Mouse (Mus musculus) layer of hippocampus, postnatal 25 days (tissue): ENCODE data around the gene Fkbp15. TPM values are rescaled to one million over a fixed set of nuclear protein-coding genes. Genes with fewer than 3 reads are reported as not detected.
A peak's percentile ranks its signal among the peaks of the same experiment; 100 is the strongest.
"Not testable (repeated sequence)": the region's sequence is repeated elsewhere in the genome, so short reads cannot be mapped to it uniquely, and the experiment has no call there.

Experiments used
- DNase-seq, 2 experiments: peaks; one replicate each; pipeline ENCODE4 v3.0.0; 2022; ENCODE audit warnings: mixed read lengths in 2 of 2, low spot score in 1 of 2; ENCODE audit errors: extremely low spot score in 1 of 2
- total RNA-seq, 2 experiments: library from RNA; stranded (reverse); gene quantifications; 2 replicates each; pipeline ENCODE4 v1.2.3; 2021

Gene Fkbp15
- total RNA-seq, 2 experiments from 2014 or later = 38.1 to 44.2 TPM

- peak; percentile 67 to 75 for DNase-seq
These were observed 73.9 kb downstream of the Fkbp15 start for GRCm38 (mm10) chr4:62286257-62286991.

- peak in 1 of 2 experiments; percentile 2 for DNase-seq
These were observed 74.8 kb downstream of the Fkbp15 start for GRCm38 (mm10) chr4:62285576-62285975.

- no peak for DNase-seq
These were observed 77.4 kb downstream of the Fkbp15 start for GRCm38 (mm10) chr4:62282969-62283368.

- DNase-seq = peak in 1 of 2 experiments; percentile 1
These were observed 79.0 kb downstream of the Fkbp15 start for GRCm38 (mm10) chr4:62281319-62281718.

- DNase-seq = no peak
These were observed 82.3 kb downstream of the Fkbp15 start for GRCm38 (mm10) chr4:62278081-62278480.

- no peak for DNase-seq
These were observed 83.1 kb downstream of the Fkbp15 start for GRCm38 (mm10) chr4:62277222-62277621.

- no peak for DNase-seq
These were observed 83.7 kb downstream of the Fkbp15 start for GRCm38 (mm10) chr4:62276642-62277041.

GRCm38 (mm10) chr4:62274841-62275536, 85.4 kb downstream of the Fkbp15 start:
- DNase-seq = peak in 1 of 2 experiments; percentile 4

- peak in 1 of 2 experiments; percentile 1 for DNase-seq
These were observed 86.4 kb downstream of the Fkbp15 start for GRCm38 (mm10) chr4:62273916-62274315.

- no peak for DNase-seq
These were observed 87.7 kb downstream of the Fkbp15 start for GRCm38 (mm10) chr4:62272696-62273095.

- peak in 1 of 2 experiments; percentile 5 for DNase-seq
These were observed 93.2 kb downstream of the Fkbp15 start for GRCm38 (mm10) chr4:62267101-62267500.

GRCm38 (mm10) chr4:62266016-62266415, 94.3 kb downstream of the Fkbp15 start:
- DNase-seq = not testable (repeated sequence)

GRCm38 (mm10) chr4:62265154-62265836, 95.1 kb downstream of the Fkbp15 start:
- DNase-seq = no peak

- DNase-seq = peak in 1 of 2 experiments; percentile 25
These were observed 97.1 kb downstream of the Fkbp15 start for GRCm38 (mm10) chr4:62263133-62263844.

GRCm38 (mm10) chr4:62262276-62262675, 98.1 kb downstream of the Fkbp15 start, which contains the start of gene Slc31a2:
Gene Slc31a2 (plus strand): TSS chr4:62262562.
- no peak for DNase-seq

- DNase-seq = no peak
These were observed 103.4 kb downstream of the Fkbp15 start for GRCm38 (mm10) chr4:62256931-62257330.

GRCm38 (mm10) chr4:62254551-62254950, 105.8 kb downstream of the Fkbp15 start:
- no peak for DNase-seq

- DNase-seq = no peak
These were observed 108.6 kb downstream of the Fkbp15 start for GRCm38 (mm10) chr4:62251776-62252175.

- DNase-seq = no peak
These were observed 109.3 kb downstream of the Fkbp15 start for GRCm38 (mm10) chr4:62250896-62251544.
